Mouse (Mus musculus) hindbrain, embryonic 15.5 days (tissue): ENCODE data around the gene Apof. TPM values are rescaled to one million over a fixed set of nuclear protein-coding genes. Genes with fewer than 3 reads are reported as not detected.

Experiments
- ATAC-seq: fragments of 200-750 bp; cut with Nextera tagmentation; 2 replicates; pipeline ENCODE4 v1.8.0; 2017; ENCODE audit warnings: low read depth, moderate number of reproducible peaks, moderate TSS enrichment; ENCODE audit not compliant: low FRiP score
- H3K27ac ChIP-seq: fragments of 300-500 bp; sonication (generic); replicated peaks from 2 replicates; pipeline ENCODE4 v1.5.1; 2015; ENCODE audit warnings: mild to moderate bottlenecking, inconsistent platforms
- H3K27me3 ChIP-seq: fragments of 300-500 bp; sonication (generic); 2 replicates; pipeline ENCODE4 v1.6.1; 2015; ENCODE audit warnings: control low read depth, inconsistent platforms
- H3K36me3 ChIP-seq: fragments of 300-500 bp; sonication (generic); 2 replicates; pipeline ENCODE4 v1.6.1; 2015; ENCODE audit warnings: control low read depth, inconsistent platforms
- H3K4me1 ChIP-seq: fragments of 300-500 bp; sonication (generic); replicated peaks from 2 replicates; pipeline ENCODE4 v1.6.1; 2015; ENCODE audit warnings: control low read depth, inconsistent platforms
- H3K4me2 ChIP-seq: fragments of 300-500 bp; sonication (generic); 2 replicates; pipeline ENCODE4 v1.6.1; 2015; ENCODE audit warnings: moderate library complexity, mild to moderate bottlenecking, inconsistent platforms
- H3K4me3 ChIP-seq: fragments of 300-500 bp; sonication (generic); 2 replicates; pipeline ENCODE4 v1.5.1; 2015; ENCODE audit warnings: mild to moderate bottlenecking, inconsistent platforms
- H3K9ac ChIP-seq: fragments of 300-500 bp; sonication (generic); 2 replicates; pipeline ENCODE4 v1.6.1; 2015; ENCODE audit warnings: inconsistent platforms
- H3K9me3 ChIP-seq: fragments of 300-500 bp; sonication (generic); 2 replicates; pipeline ENCODE4 v1.6.1; 2016; ENCODE audit warnings: control low read depth, inconsistent platforms
- WGBS: fragments of 180-500 bp; shearing (Covaris S2); methylation state at CpG from one replicate; pipeline ENCODE4 v1.1.7; 2015; 5-methylcytosine and 5-hydroxymethylcytosine counted together
- polyA plus RNA-seq: library from polyadenylated mRNA; unstranded; fragments of >200 nt; fragmentation: Nextera tagmentation; extraction: Ambion mirVana; gene quantifications from 2 replicates; pipeline ENCODE4 v1.2.1, GENCODE M21; 2015

The Apof gene
- polyA plus RNA-seq, result 0.21 and 0.47 TPM in 2 replicates

DNA sequence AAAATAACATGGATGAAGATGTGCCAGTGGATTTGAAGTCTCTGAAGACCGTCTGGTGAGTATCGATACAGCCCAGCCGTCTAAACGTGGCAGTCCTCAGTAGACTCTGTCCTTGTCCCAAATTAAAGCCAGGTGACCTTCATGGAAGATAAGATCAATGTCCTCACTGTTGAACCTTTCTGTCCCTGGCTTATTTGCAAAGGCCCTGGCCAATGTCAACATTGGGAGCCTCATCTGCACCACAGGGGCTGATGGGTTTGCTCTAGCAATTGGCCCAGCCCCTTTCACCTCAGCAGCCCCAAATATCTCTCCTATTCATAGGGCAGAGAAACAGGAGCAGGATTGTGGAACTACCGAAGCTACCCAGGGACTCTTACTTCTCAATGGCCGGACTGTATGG, at the start of gene Apof:
TSS of gene Apof (plus strand) at position 301 of the 400 bp plus-strand sequence.
- Histone ChIP-seq H3K9me3 (no peaks in the 10 kb centered on the region), H3K4me3 (no peak within 1 kb of the TSS), H3K27me3 (no peaks in the 10 kb centered on the region), H3K4me1 (peaks cover 5% of the 10 kb centered on the region; the same call in 1 of the 2 replicates), H3K9ac (no peak within 1 kb of the TSS), H3K4me2 (no peak within 1 kb of the TSS), H3K27ac (no peak within 1 kb of the TSS), H3K36me3 (no peaks in the 10 kb centered on the region)
- WGBS, result 87% methylated on average over 6 of the region's 6 CpGs
- ATAC-seq, result no peak

- Histone ChIP-seq H3K36me3 (no peaks in the 10 kb centered on the region), H3K4me2 (no peak overlapping the region), H3K9me3 (no peaks in the 10 kb centered on the region), H3K9ac (no peak overlapping the region), H3K27ac (no peak overlapping the region), H3K4me3 (no peak overlapping the region), H3K27me3 (no peaks in the 10 kb centered on the region), H3K4me1 (no peaks in the 10 kb centered on the region)
- no peak for ATAC-seq
- WGBS, result 62% methylated on average over 16 of the region's 16 CpGs
Observed at GRCm38 (mm10) chr10:128221533-128222286, 46.8 kb upstream of the Apof start.

- no peak overlapping the region for H3K4me3 ChIP-seq
- no peak overlapping the region for H3K9ac ChIP-seq
- no peak overlapping the region for H3K27ac ChIP-seq
- H3K27me3 ChIP-seq, result no peaks in the 10 kb centered on the region
- WGBS, result 55% methylated on average over 5 of the region's 5 CpGs
- no peak overlapping the region for H3K4me2 ChIP-seq
- H3K9me3 ChIP-seq, result no peaks in the 10 kb centered on the region
- no peak for ATAC-seq
- H3K36me3 ChIP-seq, result no peaks in the 10 kb centered on the region
- no peaks in the 10 kb centered on the region for H3K4me1 ChIP-seq
Observed at GRCm38 (mm10) chr10:128225064-128225463, 43.4 kb upstream of the Apof start.

- Histone ChIP-seq H3K9ac (no peak within 1 kb of the TSS), H3K4me2 (no peak within 1 kb of the TSS), H3K36me3 (no peaks in the 10 kb centered on the region), H3K4me3 (no peak within 1 kb of the TSS), H3K4me1 (no peaks in the 10 kb centered on the region), H3K9me3 (no peaks in the 10 kb centered on the region), H3K27ac (no peak within 1 kb of the TSS), H3K27me3 (no peaks in the 10 kb centered on the region)
- no peak for ATAC-seq
- 48% methylated on average over 4 of the region's 4 CpGs for WGBS
Observed at GRCm38 (mm10) chr10:128225538-128225937, 42.9 kb upstream of the Apof start, which contains the start of gene Mip. Gene Mip, plus strand, starts transcription at chr10:128225838.

DNA sequence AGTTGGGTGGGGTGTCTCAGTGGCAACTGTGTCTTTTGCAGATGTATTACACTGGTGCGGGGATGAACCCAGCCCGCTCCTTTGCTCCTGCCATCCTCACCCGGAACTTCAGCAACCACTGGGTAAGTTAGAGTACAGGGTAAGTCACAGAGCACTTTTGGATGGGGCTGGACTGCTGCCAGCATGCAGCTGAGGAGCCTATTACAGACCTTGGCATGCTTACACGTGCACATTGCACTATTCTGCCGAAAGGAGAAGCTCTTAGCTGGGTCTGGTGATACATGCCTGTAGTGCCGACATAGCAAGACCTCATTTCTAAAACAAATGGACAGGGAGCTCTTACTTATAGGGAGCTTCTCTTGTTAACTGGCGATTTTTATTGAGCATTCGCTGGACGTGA, 40.9 kb upstream of the Apof start:
- 87% methylated on average over 9 of the region's 9 CpGs for WGBS
- H3K9ac ChIP-seq, result no peak overlapping the region
- peaks cover 6% of the 10 kb centered on the region for H3K4me1 ChIP-seq
- no peaks in the 10 kb centered on the region for H3K27me3 ChIP-seq
- no peak overlapping the region for H3K4me2 ChIP-seq
- no peak overlapping the region for H3K4me3 ChIP-seq
- H3K27ac ChIP-seq, result no peak overlapping the region
- ATAC-seq, result no peak
- no peaks in the 10 kb centered on the region for H3K36me3 ChIP-seq
- no peaks in the 10 kb centered on the region for H3K9me3 ChIP-seq

DNA sequence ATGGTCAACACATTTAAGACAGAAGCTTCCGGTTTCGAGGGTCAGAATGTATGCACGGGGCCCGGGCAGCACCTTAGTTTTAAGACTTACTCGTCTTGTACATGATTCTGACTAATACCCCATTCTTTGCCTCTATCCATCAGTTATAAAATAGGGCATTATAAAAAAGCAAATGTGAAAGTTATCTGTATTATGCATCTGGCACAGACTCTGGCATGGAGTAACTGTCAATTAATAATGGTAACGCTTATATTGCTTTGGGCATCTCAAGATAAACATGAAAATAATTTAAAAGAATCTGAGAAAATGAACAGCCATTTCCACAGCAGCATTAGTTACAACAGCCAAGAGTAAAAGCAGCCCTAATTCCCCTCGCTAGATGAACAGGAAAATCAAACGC, 40.5 kb upstream of the Apof start:
- H3K4me1 ChIP-seq, result peaks cover 11% of the 10 kb centered on the region
- H3K9me3 ChIP-seq, result no peaks in the 10 kb centered on the region
- H3K27me3 ChIP-seq, result no peaks in the 10 kb centered on the region
- H3K9ac ChIP-seq, result no peak overlapping the region
- WGBS, result 93% methylated on average over 8 of the region's 8 CpGs
- no peak overlapping the region for H3K4me3 ChIP-seq
- no peak overlapping the region for H3K27ac ChIP-seq
- no peak for ATAC-seq
- H3K36me3 ChIP-seq, result no peaks in the 10 kb centered on the region
- H3K4me2 ChIP-seq, result no peak overlapping the region

DNA sequence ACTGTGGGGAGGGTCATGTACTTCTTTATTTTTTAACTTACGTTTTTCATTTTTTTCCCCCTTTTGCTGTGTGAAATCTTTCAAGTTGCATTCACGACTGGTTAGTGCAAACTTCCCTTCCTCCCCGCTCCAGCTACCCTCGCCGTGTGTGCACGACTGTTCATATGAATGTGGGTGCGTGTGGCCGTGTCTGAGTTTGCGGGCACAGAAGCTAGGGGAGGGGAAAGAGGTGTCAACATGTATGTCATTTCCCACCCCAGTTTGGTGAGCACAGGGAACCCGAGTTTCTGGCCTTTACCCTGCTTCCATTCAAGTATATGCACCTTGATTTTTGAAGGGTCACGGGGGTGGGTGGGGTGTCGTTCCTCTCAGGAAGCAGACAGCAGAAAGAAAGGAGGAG, 37.9 kb upstream of the Apof start:
- Histone ChIP-seq H3K9me3 (no peaks in the 10 kb centered on the region), H3K36me3 (no peaks in the 10 kb centered on the region), H3K4me1 (peaks cover 12% of the 10 kb centered on the region), H3K4me2 (no peak overlapping the region), H3K27me3 (no peaks in the 10 kb centered on the region), H3K4me3 (no peak overlapping the region), H3K9ac (no peak overlapping the region), H3K27ac (no peak overlapping the region)
- WGBS, result 81% methylated on average over 12 of the region's 12 CpGs
- no peak for ATAC-seq

- Histone ChIP-seq H3K27ac (peak overlapping the region; percentile 94; the same call in 1 of the 2 replicates), H3K4me1 (peaks cover 12% of the 10 kb centered on the region), H3K36me3 (no peaks in the 10 kb centered on the region), H3K4me2 (peak overlapping the region; percentile 61), H3K27me3 (no peaks in the 10 kb centered on the region), H3K9me3 (no peaks in the 10 kb centered on the region), H3K4me3 (peak overlapping the region; percentile 76), H3K9ac (0 out of 2 replicates have a peak overlapping the region, but pooled peaks have one; percentile 71)
- ATAC-seq, result no peak
- 19% methylated on average over 5 of the region's 5 CpGs for WGBS
Observed at GRCm38 (mm10) chr10:128231146-128231545, 37.3 kb upstream of the Apof start.

- Histone ChIP-seq H3K4me1 (peaks cover 12% of the 10 kb centered on the region), H3K9me3 (no peaks in the 10 kb centered on the region), H3K27ac (peak within 1 kb of the TSS; percentile 94), H3K27me3 (no peaks in the 10 kb centered on the region), H3K36me3 (no peaks in the 10 kb centered on the region), H3K4me3 (peak within 1 kb of the TSS; percentile 76), H3K4me2 (peak within 1 kb of the TSS; percentile 61), H3K9ac (peak within 1 kb of the TSS; percentile 71)
- peak; percentile 94 for ATAC-seq
- under 1% methylated on average over 57 of the region's 58 CpGs for WGBS
Observed at GRCm38 (mm10) chr10:128231697-128232419, 36.6 kb upstream of the Apof start, which contains the start of gene Timeless. Gene Timeless, plus strand, starts transcription at chr10:128232065.

DNA sequence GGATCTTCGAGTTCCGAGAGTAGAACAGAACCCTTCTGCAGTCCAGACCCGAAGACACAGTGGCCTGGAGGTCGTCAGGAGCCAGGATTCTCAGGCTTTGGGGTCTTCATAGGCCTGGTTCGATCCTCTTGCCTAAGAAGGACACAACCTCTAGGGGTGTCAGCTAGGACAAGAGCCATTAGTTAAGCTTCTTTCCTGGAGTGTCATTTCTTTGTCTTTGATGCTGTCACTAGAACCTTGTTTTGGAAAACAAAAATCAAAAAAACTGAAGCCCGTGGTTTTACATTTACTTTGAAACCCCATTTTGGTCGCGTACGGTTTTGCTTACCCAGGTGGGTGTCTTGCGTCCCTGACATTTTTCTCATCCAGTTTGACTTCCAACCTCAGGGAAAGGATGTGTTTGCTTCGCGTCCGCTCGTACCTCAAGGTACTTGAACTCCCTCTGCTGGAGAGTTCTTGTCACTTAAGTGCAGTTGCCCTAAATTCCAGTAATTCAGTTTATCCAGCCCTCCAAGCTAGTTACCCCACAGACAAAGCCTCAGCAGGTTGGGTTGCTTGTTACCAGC, 36.0 kb upstream of the Apof start:
- no peak; the same call in 1 of the 2 replicates for ATAC-seq
- H3K4me2 ChIP-seq, result peak overlapping the region; percentile 61
- WGBS, result under 1% methylated on average over 14 of the region's 14 CpGs
- H3K4me3 ChIP-seq, result peak overlapping the region; percentile 76
- peaks cover 12% of the 10 kb centered on the region for H3K4me1 ChIP-seq
- H3K9me3 ChIP-seq, result no peaks in the 10 kb centered on the region
- H3K27ac ChIP-seq, result peak overlapping the region; percentile 94
- no peaks in the 10 kb centered on the region for H3K36me3 ChIP-seq
- H3K27me3 ChIP-seq, result no peaks in the 10 kb centered on the region
- peak overlapping the region; percentile 71 for H3K9ac ChIP-seq

DNA sequence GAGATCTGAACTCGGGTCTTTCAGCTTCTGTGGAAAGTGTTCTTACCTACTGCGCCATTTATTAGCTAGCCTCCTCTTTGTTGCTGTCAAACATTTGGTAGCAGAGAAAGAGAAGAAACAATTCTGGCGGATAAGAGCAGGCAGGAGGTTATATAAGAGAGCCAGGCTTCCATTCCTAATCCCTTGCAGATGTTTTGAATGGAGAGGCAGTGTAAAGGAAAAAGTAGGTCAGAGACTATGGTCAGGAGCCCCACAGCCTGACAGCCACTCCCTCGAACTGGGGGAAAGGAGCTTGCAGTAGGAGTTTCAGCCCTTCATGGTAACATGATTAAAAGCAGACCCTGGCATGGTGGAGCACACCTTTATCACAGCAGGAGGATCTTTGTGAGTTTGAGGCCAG, 32.1 kb upstream of the Apof start:
- no peak overlapping the region for H3K27ac ChIP-seq
- no peak for ATAC-seq
- H3K4me2 ChIP-seq, result no peak overlapping the region
- no peak overlapping the region for H3K4me3 ChIP-seq
- H3K36me3 ChIP-seq, result no peaks in the 10 kb centered on the region
- no peaks in the 10 kb centered on the region for H3K27me3 ChIP-seq
- 87% methylated on average over 4 of the region's 4 CpGs for WGBS
- no peaks in the 10 kb centered on the region for H3K9me3 ChIP-seq
- H3K4me1 ChIP-seq, result peaks cover 7% of the 10 kb centered on the region
- no peak overlapping the region for H3K9ac ChIP-seq
